Mouse (Mus musculus) ES-CJ7 (cell line): ENCODE results near the gene Kdm2b.

Experiments used
- DNase-seq: peaks from one replicate; pipeline ENCODE4 v3.0.0; 2011; ENCODE audit warnings: low read depth, low spot score

Kdm2b gene

DNA sequence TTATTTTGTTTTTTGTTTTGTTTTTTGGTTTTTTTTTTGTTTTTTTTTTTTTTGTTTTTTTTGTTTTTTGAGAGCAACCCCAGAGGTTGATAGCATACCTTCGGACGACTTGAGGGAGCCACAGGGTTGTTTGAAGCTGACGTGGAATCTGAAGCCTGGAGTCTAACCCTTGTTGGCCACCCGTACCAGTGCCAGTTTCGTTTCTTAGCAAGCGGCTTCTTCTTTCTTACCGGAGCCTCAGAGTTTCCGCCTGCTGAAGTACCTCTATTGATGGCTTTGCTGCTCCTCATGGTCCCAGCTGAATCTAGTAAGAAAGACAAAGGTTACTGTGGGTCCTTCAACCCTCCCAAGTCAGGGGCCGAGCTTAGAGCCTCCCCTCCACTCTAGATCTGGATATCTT, 22.1 kb upstream of the Kdm2b start:
- DNase-seq, result no peak

- DNase-seq, result peak; percentile 50
These were observed 21.2 kb upstream of the Kdm2b start for GRCm38 (mm10) chr5:123010806-123011205.

DNA sequence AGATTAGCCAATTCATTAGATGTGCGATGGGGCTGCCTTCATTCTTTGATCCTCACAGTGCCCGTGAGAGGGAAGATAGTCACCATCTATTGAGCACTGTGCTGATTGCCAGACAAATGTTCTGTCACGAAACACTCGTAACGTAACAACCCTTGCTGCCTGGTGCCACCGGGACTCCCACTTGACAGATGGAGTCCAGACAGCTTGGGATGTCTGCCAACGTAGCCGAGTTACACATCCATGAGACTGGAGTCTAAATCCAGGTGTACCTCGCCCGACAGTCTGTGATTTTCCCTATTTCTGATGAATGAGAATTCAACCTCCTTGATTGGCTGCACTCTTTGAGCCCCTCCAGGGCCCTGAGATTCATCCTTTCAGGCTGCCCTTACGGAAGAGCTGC, 20.2 kb upstream of the Kdm2b start:
- no peak for DNase-seq

DNA sequence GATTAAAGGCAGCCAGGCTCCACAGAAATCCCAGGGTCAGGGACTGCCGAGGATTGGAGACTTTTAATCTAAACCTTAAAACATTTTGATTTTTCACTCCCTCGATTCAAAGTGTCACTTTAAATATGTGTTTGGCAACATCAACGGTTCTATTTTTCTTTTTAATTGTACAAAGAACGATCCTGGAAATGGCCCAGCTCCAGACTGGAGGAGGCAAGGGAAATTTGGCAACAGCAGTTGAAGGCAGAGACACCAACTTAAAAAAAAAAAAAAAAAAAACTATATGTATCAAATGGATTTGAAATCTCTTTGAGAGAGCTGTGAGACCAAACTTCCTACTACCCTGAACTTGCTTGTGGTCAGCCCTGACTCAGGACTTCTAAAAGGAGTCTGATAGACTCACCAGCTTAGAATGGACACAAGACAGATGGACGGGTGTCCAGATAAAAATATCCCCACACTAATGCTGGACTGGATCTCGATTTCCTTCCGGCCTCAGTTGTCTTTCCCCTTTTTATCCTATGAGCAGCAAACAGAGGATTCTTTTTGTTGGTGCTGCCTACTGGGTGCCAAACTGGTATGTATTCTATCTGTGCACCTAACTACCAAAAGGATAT, 19.4 kb upstream of the Kdm2b start:
- DNase-seq, result no peak

DNA sequence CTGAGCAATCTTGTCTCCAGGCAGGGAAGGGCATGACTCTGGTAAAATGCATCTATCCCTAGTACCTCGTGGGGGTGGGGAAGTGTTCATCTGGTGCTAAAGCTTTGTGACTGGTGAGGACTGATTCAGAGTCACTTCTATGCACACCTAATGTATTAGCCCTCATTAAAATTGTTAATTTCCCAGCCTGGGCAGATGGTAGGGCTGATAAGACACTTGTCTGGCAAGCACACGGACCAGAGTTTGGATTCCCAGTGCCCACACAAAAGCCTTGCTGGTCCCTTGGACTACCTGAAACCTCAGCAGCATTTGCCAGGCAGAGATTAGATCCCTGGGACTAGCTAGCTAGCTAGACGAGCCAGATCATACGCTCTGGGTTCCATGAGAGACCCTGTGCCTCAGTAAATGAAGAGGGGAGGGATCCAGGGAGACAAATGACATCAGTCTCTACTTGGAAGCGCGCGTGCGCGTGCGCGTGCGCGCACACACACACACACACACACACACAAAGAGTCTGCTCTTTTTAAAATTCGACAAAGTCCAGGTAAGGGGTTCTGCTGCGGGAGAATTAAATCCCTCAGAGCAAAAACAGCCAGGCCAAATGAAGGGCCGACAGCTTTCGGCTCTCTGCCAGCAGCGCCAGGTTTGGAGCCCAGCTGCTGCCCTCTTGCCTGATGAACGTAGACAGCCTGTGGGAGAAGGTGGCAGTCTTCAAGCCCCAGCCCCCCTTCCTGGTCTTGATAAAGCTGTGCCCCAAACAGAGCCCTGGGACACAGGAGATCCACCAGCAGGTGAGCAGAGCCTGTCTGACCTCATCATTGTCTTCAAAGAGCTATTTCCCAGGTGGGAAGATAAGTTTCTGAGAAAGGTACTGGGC, 16.3 kb upstream of the Kdm2b start:
- no peak for DNase-seq

- DNase-seq, result no peak
These were observed 11.3 kb upstream of the Kdm2b start for GRCm38 (mm10) chr5:123000901-123001300.

GRCm38 (mm10) chr5:122997205-122998204, 7.9 kb upstream of the Kdm2b start:
- no peak for DNase-seq

DNA sequence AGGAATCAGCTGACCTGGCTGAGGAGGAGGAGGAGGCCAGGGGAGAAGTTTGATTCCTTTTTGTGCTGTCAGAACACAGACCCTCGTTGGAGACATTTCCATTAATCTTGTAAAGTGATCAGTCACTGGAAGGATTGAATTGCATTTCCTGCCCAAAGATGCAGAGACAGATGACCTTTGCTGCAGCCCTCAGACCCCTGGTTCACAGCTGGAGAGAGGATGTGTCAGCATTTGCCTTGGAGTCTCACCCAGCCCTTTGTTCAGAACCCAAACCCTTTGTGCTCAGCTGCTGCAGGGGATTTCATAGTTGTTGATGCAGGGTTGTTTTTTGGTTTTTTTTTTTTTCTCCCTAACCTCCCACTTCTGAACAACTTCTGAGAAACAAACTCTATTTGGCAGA, 5.3 kb upstream of the Kdm2b start:
- DNase-seq, result peak; percentile 82

DNA sequence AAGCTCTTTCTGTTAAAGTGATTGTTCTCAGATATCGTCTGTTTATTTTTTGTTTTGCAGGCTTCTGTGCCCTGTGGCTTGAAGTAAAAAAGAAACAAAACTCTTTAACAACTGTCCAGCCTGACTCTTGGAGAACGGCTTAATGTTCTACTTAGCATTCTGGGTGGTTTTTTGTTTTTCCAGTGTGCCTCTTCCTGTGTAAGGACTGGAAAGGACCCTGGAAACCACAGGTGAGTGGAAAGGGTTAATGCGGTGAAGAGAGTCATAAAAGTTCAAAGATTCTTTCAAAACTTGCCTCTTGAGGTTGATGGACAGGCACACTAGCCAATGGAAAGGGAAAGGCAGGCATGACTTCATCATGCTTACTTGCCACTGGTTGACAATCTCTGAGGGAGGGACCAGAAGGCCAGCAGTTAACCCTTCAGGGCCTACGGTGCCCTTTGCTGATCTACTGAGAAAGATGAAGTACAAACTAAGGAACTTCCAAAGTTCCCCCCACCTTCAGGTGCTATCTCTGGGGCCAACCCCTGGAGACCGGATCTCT, 4.8 kb upstream of the Kdm2b start:
- DNase-seq, result peak; percentile 100

DNA sequence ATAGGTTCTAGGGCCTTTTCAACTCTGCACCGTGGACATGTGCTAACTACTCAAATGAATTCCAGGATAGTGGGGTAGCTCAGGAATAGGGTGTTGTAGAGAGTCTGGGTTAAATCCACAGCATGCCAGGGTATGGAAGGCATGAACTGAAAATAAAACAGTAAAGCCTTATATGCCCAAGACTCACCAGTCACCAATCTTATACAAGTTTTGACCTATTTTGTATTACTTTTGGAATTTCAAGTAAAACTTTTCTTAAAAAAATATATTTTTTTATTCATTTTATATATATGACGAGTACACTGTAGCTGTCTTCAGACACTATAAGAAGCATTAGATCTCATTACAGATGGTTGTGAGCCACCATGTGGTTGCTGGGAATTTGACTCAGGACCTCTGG, 4.2 kb upstream of the Kdm2b start:
- DNase-seq, result no peak

GRCm38 (mm10) chr5:122991350-122992004, 1.9 kb upstream of the Kdm2b start:
- DNase-seq, result peak; percentile 70

DNA sequence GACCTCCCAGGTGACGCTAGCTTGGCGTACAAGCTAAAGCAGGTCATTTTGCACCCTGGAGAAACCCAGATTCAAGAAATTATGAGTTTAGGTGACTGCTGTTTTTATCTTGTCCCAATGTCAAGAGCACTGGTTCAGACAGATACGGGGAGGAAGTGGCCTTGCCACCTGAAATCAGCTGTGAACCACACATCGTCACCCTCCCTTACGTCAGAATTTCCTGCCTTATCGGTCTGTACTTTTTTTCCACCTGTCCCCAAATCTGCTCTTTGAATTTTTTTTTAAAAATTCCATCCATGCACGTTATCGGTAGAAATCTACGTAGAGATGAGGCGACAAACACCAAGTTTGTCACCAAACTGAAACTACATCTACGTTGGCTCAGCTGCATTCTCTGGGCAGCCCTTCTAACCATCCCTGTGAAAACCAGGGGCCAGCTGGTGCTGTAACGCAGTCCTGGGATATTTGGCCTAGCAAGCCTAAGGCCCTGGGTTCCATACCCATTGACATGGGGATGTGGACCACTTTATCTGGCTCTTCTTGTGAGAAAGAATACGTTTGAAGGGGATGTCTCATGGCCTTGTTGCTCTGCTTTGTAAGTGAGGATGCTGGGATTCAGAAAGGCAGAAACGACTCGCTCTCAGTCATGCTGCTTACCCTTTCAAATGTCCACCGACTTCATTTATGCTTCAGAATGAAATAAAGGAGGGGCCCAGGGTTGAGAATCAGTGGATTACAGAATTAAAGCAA, 963 bp upstream of the Kdm2b start:
- DNase-seq, result no peak

- peak; percentile 70 for DNase-seq
These were observed 560 bp downstream of the Kdm2b start for GRCm38 (mm10) chr5:122989001-122989525.

DNA sequence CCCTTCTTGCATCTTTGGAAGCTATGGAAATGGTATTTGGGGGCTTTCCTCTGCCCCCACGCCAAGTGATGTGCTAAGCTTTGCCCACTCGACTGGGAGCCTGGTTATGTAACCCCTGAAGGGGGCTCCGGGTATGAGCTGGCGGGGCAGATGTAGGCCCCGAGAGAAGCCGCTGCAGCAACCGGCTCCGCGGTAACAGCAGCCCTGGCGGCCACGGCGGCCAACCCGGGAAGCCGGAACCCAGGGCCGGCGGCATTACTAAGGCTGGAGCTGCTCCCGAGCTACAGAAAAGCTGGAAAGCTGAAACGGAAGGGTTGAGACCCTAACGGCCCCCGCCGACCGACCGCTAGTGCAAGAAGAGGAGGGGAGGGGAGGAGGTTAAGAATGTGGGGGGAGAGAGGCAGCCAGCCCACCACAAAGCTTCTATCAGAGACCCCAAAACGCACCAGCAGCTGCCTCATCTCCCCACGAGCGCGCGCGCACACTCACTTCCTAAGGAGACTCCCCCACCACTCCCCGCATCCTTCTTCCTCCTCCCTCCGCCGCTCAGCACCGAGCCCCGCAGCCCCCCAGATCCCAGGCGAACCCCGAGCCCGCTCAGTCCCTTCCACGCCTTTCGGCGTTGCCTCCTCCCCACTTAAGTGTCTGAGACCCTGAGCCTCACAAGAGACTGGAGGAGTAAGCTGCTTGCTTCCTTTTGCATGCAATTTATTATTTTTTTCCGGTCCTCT, 1.4 kb downstream of the Kdm2b start:
- no peak for DNase-seq

DNA sequence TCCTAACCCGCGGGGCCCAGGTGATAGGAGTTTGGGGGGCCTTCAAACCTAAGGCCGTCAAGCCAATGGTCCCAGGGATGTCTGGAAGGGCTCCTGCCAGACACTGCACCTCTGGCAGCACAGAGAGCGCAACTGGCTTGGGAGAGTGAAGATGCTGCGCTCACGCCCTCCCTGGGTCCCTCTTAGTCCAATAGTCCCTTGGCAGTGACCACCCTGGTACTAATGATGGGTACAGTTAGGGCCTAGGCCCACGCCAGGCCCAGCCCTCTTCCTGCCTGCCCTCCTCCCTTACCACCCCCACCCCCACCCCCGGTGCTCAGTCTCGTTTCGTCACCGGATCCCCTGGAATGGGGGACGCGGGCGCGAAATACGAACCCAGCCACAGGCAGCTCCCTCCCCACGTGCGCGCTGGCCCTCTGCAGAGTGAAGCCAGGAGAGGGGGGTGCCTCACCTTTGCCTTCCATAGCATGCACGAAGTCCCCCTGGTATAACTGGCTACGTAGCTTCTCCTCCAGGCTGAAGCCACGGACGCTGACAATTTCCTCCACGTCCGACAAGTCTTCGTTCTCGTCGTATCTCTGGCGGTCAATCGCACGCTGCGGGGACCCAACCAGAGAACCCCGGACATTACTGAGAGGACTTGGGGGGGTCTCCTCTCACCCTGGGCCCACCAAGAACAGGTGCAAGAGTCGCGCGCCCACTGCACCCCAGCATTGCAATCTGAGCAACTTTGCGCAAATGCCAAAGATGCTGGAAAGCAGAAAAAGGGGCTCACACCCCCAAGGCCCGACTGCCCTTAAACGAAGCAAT, 2.2 kb downstream of the Kdm2b start:
- no peak for DNase-seq

DNA sequence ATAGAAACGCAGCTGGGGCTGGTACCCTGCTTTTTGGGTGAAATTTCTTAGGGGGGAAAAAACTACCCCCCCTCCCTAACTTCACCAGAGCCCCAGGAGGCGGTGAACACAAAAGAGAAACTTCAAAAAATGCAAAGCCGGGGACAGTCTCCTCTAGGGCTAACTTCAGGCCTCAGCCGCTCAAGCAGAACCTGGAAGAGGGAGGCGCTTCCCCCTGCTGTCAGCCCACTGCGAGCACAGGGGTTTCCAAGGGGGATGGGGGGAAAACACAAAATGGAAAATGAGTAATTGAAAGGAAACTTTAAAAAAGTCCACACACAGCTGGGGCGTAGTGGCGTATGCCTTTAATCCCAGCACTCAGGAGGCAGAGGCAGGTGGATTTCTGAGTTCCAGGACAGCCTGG, 3.5 kb downstream of the Kdm2b start:
- no peak for DNase-seq

DNA sequence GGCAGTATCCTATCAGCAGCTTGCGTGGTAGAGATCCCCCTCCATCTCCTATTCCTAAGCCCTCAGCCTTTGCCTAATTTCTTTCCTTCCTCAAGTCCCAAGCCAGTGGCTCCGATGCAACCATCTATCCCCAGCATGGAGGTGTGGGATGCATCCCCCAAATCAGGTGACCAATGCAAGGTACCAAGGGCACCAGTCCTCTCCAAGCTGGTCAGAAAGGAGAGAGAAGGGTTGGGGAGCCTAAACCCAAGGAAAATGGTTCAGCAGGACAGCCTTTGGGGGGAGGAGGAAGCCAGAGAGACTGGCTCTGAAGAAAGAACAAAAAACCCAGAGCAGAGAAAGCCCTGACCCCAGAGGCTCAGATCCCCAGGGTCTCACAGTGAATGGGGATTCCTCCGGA, 4.3 kb downstream of the Kdm2b start:
- DNase-seq, result no peak

- no peak for DNase-seq
These were observed 5.1 kb downstream of the Kdm2b start for GRCm38 (mm10) chr5:122984483-122984882.

DNA sequence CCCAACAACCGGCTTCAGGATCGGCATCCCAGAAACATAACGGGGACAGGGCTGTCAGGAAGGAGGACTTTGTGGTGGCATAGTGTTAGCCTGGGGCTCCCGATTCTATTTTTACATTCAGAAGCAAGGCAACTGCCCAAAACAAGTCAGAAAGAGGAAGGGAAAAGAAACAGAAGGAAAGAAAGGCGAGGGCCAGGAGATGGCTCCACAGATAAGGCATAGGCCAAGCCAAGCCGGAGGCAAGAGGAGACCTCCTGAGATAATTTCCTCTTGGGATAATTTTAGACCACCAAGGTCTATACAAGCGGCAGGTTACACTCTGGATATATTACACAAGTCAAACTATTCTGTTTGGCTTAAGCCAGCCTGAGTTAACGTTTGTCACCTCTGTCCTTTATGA, 10.7 kb downstream of the Kdm2b start:
- no peak for DNase-seq
